Mouse (Mus musculus): Measurements from ENCODE around the gene Gm15737. TPM values are rescaled to one million over a fixed set of nuclear protein-coding genes. Genes with fewer than 3 reads are reported as not detected.

Gm15737 gene
- polyA plus RNA-seq (2015; fragmentation: Nextera tagmentation; extraction: Ambion mirVana), result not detected in 2 replicates

DNA sequence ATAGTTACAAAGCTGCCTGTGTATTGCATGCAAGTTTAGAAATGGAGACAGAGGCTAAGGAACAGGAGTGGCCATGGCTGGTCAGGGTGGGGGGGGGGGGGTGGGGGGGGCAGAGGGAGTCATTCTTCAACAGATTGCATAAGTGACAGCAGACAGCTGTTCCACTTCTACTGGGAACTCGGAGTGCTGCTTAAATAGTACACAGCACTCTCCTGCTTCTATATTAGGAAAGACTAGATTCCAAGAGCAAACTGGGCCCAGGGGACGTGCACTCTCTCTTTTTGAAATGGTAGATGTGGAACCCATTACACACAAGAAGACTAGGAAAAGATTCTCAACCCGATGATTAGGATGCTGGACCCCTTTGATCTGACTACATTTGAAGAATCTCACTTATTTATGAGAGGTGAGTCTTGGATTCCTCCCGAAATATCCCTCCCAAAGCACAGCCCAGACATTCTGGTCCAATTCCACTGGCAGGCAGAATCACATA lies at the start of gene Gm15737:
TSS of gene Gm15737 (plus strand) at position 269 of the 493 bp plus-strand sequence.
- no peak within 1 kb of the TSS for H3K27ac ChIP-seq
- H3K4me2 ChIP-seq (replicated peaks), result no peak within 1 kb of the TSS
- H3K36me3 ChIP-seq, result no peaks in the 10 kb centered on the region
- no peak for ATAC-seq
- H3K27me3 ChIP-seq, result no peaks in the 10 kb centered on the region
- no peak within 1 kb of the TSS for H3K4me3 ChIP-seq (replicated peaks)
- H3K9me3 ChIP-seq, result no peaks in the 10 kb centered on the region
- WGBS, result 67% methylated on average over 4 of the region's 4 CpGs
- 0 out of 2 replicates have a peak, but pooled peaks cover 5% of the 10 kb centered on the region for H3K4me1 ChIP-seq (replicated peaks)
- H3K9ac ChIP-seq (replicated peaks), result no peak within 1 kb of the TSS

DNA sequence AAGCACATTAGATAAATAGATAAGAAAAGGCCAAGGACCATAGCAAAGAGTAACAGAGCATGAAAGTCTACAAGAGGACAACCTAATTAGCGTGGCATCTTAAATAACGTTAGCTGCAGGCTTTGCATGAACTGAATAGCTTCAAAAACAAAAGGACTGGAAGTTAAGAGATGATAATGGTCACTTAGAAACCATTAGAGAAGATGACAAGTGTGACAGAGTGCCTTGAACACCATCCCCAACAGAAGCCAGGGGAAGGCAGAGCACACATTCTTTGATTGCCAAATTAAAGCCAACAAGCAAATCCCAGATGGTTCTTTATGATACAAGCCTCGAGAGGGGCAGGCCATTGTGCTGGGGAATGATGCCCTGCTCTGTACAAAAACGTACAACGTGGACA lies 47.6 kb upstream of the Gm15737 start:
- 13% methylated on average over 5 of the region's 5 CpGs for WGBS
- Histone ChIP-seq H3K4me3 (replicated peaks) (no peak overlapping the region), H3K27me3 (peaks cover 30% of the 10 kb centered on the region), H3K4me2 (replicated peaks) (no peak overlapping the region), H3K4me1 (replicated peaks) (peaks cover 22% of the 10 kb centered on the region), H3K9ac (replicated peaks) (no peak overlapping the region), H3K27ac (no peak overlapping the region), H3K36me3 (no peaks in the 10 kb centered on the region), H3K9me3 (no peaks in the 10 kb centered on the region)
- no peak for ATAC-seq

DNA sequence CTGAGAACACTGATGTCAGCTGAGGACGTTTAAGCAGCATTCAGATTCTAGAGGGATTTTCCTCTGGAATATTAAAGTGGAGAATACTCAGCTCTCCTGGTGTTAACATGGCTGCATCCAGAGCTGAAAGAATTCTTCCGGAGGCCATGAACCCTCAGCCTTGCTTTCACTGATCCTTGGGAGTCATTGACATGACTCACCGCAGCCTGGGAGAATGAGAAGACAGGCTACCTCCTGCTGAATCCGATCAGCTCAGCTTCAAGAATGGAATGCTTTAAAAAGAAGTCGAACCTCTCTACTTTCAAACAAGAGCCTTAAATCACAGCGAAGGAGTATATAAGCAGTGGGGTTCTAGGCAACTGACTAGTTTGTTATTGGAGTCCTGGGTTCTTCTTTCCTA lies 47.2 kb upstream of the Gm15737 start:
- no peak for ATAC-seq

DNA sequence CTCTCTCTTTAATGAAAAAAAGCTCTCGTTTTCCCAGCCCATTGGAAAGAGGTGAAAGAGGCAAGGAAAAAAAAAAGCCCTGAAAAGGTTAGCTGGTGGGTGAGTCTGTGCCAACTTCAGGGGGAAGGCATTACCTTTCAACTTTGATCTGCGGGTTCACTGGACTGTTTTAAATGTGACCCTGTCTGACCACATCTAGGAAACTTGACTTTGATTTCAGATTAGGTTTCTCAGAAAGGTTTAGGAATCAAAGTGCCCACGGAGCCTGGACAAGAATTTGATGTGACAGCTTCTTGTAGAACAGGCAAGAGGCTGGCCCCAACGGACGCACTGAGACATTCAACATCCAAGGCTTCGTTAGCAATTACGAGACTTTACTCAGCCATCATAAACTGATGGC lies 45.2 kb upstream of the Gm15737 start:
- no peak overlapping the region for H3K4me3 ChIP-seq (replicated peaks)
- peaks cover 12% of the 10 kb centered on the region for H3K27me3 ChIP-seq
- no peaks in the 10 kb centered on the region for H3K9me3 ChIP-seq
- ATAC-seq, result no peak
- no peak overlapping the region for H3K4me2 ChIP-seq (replicated peaks)
- H3K36me3 ChIP-seq, result no peaks in the 10 kb centered on the region
- WGBS, result 44% methylated on average over 7 of the region's 7 CpGs
- H3K4me1 ChIP-seq (replicated peaks), result peaks cover 17% of the 10 kb centered on the region
- no peak overlapping the region for H3K9ac ChIP-seq (replicated peaks)
- no peak overlapping the region for H3K27ac ChIP-seq

More for the DNA sequence above, 47.2 kb upstream of the Gm15737 start:
- Histone ChIP-seq H3K27me3 (peaks cover 27% of the 10 kb centered on the region), H3K4me1 (replicated peaks) (peaks cover 22% of the 10 kb centered on the region), H3K4me3 (replicated peaks) (no peak overlapping the region), H3K27ac (no peak overlapping the region), H3K9me3 (no peaks in the 10 kb centered on the region), H3K36me3 (no peaks in the 10 kb centered on the region), H3K9ac (replicated peaks) (no peak overlapping the region), H3K4me2 (replicated peaks) (no peak overlapping the region)
- WGBS, result 25% methylated on average over 6 of the region's 6 CpGs

DNA sequence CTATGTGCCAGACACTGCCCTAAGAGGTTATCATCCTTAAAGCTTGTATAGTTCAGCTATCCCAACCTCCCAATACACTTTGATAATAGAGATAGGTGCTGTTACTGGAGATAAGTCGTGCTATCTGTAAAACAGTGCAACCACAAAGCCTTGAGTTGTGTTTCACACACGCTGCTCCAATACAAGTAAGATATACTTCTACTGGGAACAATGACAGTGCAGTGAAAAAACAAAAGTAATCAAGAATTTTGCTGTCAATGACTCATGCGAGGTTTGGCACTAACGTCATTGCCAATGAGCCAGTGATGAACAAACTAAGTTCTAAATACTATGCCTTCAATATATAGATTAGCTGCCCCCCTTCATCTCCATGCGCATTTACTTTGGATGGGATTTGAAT lies 42.6 kb upstream of the Gm15737 start:
- 85% methylated on average over 5 of the region's 5 CpGs for WGBS
- peaks cover 9% of the 10 kb centered on the region for H3K4me1 ChIP-seq (replicated peaks)
- no peaks in the 10 kb centered on the region for H3K9me3 ChIP-seq
- H3K9ac ChIP-seq (replicated peaks), result no peak overlapping the region
- H3K4me2 ChIP-seq (replicated peaks), result no peak overlapping the region
- peaks cover 10% of the 10 kb centered on the region for H3K27me3 ChIP-seq
- no peak for ATAC-seq
- H3K4me3 ChIP-seq (replicated peaks), result no peak overlapping the region
- H3K27ac ChIP-seq, result no peak overlapping the region
- H3K36me3 ChIP-seq, result no peaks in the 10 kb centered on the region

DNA sequence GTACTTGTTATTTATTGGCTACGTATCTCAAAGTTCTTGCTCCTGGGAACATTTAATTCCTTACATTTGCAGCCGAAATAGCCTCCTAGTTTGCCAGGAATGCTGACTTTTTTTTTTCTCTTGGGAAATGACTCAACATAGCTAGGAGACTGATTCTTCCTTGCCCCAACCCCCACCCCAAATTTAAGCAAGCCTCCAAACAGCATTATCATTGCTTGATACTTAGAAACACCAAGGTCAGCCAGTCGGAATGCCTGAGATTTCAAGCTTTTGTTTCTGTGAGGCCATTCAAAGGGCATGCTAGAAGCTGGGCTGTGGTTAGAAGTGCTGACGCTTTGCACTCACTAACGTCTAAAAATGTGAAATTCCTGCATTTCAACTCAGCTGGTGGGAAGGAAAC lies 41.8 kb upstream of the Gm15737 start:
- no peaks in the 10 kb centered on the region for H3K36me3 ChIP-seq
- H3K9me3 ChIP-seq, result no peaks in the 10 kb centered on the region
- no peak overlapping the region for H3K27ac ChIP-seq
- 50% methylated on average over 5 of the region's 5 CpGs for WGBS
- H3K4me2 ChIP-seq (replicated peaks), result no peak overlapping the region
- peaks cover 9% of the 10 kb centered on the region for H3K27me3 ChIP-seq
- no peak overlapping the region for H3K9ac ChIP-seq (replicated peaks)
- no peak for ATAC-seq
- H3K4me1 ChIP-seq (replicated peaks), result peaks cover 1% of the 10 kb centered on the region; the same call in 1 of the 2 replicates
- no peak overlapping the region for H3K4me3 ChIP-seq (replicated peaks)

DNA sequence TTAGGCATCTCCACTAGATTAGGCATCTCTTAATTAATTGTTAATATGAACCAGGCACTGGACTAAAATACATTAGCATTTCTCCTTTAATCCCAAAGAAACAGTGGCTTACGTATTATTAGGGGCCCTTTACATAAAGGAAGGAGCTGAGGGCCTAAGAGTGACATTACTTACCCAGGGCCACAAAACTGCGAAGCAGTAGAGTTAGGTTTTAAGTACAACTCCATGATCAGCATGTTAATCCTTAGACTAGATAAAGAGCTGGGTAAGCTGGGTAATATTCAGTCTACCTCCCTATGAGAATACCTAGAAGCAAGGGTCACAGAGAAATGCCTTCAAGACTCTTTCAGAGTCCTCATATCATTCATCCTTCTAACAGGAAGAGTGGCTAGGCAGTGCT lies 40.0 kb upstream of the Gm15737 start:
- 83% methylated on average over 2 of the region's 2 CpGs for WGBS
- H3K36me3 ChIP-seq, result no peaks in the 10 kb centered on the region
- no peak overlapping the region for H3K9ac ChIP-seq (replicated peaks)
- H3K27ac ChIP-seq, result no peak overlapping the region
- H3K9me3 ChIP-seq, result no peaks in the 10 kb centered on the region
- no peak overlapping the region for H3K4me3 ChIP-seq (replicated peaks)
- H3K4me1 ChIP-seq (replicated peaks), result no peaks in the 10 kb centered on the region
- no peaks in the 10 kb centered on the region for H3K27me3 ChIP-seq
- ATAC-seq, result no peak
- no peak overlapping the region for H3K4me2 ChIP-seq (replicated peaks)

DNA sequence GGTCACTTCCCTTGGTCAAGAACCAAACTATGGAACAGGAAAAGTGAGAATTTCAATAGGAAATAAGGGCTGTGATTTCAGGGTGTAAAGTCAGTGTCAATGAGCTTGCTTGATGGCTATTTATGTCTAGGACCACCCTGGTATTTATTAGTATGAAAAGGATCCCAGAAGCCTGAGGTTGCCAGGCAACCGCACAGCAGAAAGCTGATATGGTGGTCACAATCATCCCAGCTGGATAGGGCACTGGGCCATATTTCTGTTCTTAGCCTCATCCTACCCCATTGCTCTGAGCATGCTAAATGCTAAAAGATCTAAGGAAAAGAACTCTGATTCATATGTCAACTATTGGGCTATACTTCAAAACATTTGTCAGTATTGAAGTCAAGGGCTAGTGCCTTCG lies 38.1 kb upstream of the Gm15737 start:
- no peaks in the 10 kb centered on the region for H3K9me3 ChIP-seq
- H3K4me2 ChIP-seq (replicated peaks), result no peak overlapping the region
- no peaks in the 10 kb centered on the region for H3K36me3 ChIP-seq
- 89% methylated on average over 2 of the region's 2 CpGs for WGBS
- no peak overlapping the region for H3K9ac ChIP-seq (replicated peaks)
- H3K4me3 ChIP-seq (replicated peaks), result no peak overlapping the region
- no peak for ATAC-seq
- H3K27me3 ChIP-seq, result no peaks in the 10 kb centered on the region
- H3K27ac ChIP-seq, result no peak overlapping the region
- no peaks in the 10 kb centered on the region for H3K4me1 ChIP-seq (replicated peaks)

DNA sequence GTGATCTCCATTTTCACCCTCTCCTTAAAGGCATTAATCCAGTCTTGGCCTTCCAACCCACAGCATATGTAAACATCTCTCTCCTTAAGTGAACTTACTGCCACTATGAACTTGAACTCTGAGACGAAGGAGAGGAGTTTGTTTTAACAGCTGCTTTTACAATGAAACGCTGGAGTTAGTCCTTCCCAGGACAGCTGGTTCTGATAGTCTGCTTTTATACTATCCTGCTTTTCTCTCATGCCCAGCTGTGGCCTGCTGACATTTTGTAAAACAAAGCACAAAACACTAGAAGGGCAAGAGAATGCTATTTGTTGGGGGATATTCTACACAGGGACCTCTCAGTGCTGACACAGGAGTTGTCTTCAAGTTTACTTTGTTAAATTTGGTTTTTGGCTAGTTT lies 27.2 kb upstream of the Gm15737 start:
- Histone ChIP-seq H3K9ac (replicated peaks) (no peak overlapping the region), H3K36me3 (no peaks in the 10 kb centered on the region), H3K27me3 (no peaks in the 10 kb centered on the region), H3K4me3 (replicated peaks) (no peak overlapping the region), H3K27ac (no peak overlapping the region), H3K4me1 (replicated peaks) (no peaks in the 10 kb centered on the region), H3K4me2 (replicated peaks) (no peak overlapping the region), H3K9me3 (no peaks in the 10 kb centered on the region)
- no peak for ATAC-seq
- 10% methylated on average over 2 of the region's 2 CpGs for WGBS

DNA sequence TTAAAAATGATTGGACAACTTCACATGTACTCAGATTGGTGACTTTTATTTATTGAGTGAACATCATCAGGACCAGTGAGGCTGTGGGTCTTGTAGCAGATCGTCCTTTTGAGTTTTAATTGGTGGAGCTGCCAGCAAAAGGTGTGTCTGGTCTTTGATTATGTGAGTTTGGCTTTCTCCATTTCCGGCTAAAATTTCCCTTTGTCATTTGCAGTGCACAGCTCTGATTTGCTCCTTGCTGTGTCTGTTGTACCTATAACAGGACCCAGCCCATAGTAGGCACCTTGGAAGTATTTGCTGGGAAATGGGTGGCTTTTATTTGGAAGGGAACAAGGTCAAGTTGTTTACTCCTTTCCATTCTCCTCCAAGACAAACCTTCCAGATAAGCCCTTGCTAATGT lies 25.7 kb upstream of the Gm15737 start:
- H3K4me1 ChIP-seq (replicated peaks), result no peaks in the 10 kb centered on the region
- H3K27ac ChIP-seq, result no peak overlapping the region
- 85% methylated on average over 2 of the region's 2 CpGs for WGBS
- no peak overlapping the region for H3K4me2 ChIP-seq (replicated peaks)
- H3K4me3 ChIP-seq (replicated peaks), result no peak overlapping the region
- no peak for ATAC-seq
- no peaks in the 10 kb centered on the region for H3K36me3 ChIP-seq
- H3K9me3 ChIP-seq, result no peaks in the 10 kb centered on the region
- no peaks in the 10 kb centered on the region for H3K27me3 ChIP-seq
- no peak overlapping the region for H3K9ac ChIP-seq (replicated peaks)

DNA sequence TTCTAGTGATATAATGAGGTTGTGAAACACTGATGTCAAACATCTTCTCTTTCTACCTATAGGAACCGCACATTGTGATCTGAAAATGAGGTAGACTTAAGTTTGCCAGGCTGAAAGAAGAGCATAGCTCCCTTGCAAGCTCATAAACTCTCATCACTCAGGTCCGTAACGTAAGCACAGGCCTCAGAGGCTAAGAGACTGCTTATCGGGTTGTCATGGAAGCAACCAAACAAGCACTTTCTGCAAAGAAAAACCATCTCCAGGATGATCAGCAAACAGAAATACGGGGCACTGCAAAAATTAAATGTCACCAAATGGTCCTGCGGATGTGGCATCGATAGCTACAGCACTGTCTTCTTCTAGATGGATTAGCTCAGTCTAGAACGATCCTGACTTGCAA lies 23.3 kb upstream of the Gm15737 start:
- Histone ChIP-seq H3K9ac (replicated peaks) (no peak overlapping the region), H3K4me2 (replicated peaks) (no peak overlapping the region), H3K27ac (no peak overlapping the region), H3K4me3 (replicated peaks) (no peak overlapping the region), H3K9me3 (no peaks in the 10 kb centered on the region), H3K4me1 (replicated peaks) (peaks cover 9% of the 10 kb centered on the region), H3K36me3 (no peaks in the 10 kb centered on the region), H3K27me3 (no peaks in the 10 kb centered on the region)
- WGBS, result 85% methylated on average over 8 of the region's 8 CpGs
- ATAC-seq, result no peak

DNA sequence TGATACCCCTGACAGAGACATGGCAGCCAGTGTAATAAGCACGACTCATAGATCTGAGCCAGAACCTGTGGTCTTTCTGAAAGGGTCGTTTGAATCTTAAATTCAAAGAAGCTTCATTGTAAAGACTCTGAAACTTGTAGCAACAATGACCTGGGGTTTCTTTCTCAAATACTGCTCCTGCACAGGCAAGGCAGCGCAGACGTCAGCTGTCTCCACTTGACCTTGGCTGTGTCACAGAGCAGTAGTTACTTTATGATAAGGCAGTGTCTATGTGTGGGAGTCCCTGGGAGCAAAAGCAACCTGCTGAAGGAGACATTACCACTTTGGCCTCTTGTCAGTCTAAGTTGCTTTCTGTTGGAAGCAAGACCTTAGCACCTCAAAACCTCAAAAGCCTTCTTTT lies 22.5 kb upstream of the Gm15737 start:
- Histone ChIP-seq H3K9me3 (no peaks in the 10 kb centered on the region), H3K4me3 (replicated peaks) (no peak overlapping the region), H3K36me3 (no peaks in the 10 kb centered on the region), H3K27me3 (no peaks in the 10 kb centered on the region), H3K9ac (replicated peaks) (no peak overlapping the region), H3K27ac (no peak overlapping the region), H3K4me1 (replicated peaks) (peaks cover 9% of the 10 kb centered on the region), H3K4me2 (replicated peaks) (no peak overlapping the region)
- WGBS, result 59% methylated on average over 4 of the region's 4 CpGs
- ATAC-seq, result no peak

DNA sequence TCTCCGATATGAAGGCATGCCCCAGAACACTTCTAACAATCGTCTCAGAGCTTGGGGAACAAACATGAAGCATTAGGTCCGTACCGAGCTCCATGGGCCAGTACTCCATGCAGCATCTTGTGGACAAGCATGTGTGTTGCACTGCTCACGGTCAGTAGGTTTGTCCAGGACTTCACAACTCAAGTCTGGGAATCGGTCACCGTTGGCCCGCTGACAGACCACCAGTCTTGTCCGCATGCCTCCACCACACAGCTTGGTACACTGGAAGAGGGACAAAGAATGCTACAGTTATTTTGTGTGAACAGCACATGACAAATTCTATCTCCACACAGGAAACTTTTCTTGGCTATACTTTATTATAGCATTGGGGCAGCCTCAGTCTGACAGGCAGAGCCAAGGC lies 19.9 kb upstream of the Gm15737 start:
- no peak overlapping the region for H3K4me2 ChIP-seq (replicated peaks)
- H3K9me3 ChIP-seq, result no peaks in the 10 kb centered on the region
- no peak for ATAC-seq
- H3K4me3 ChIP-seq (replicated peaks), result no peak overlapping the region
- no peaks in the 10 kb centered on the region for H3K36me3 ChIP-seq
- peaks cover 9% of the 10 kb centered on the region for H3K4me1 ChIP-seq (replicated peaks)
- H3K27ac ChIP-seq, result no peak overlapping the region
- H3K9ac ChIP-seq (replicated peaks), result no peak overlapping the region
- WGBS, result 97% methylated on average over 9 of the region's 9 CpGs
- H3K27me3 ChIP-seq, result no peaks in the 10 kb centered on the region

All from midbrain, embryonic 13.5 days (tissue).